Mouse (Mus musculus): ENCODE measurements around the gene Ccl28.
"Not testable (repeated sequence)": the region's sequence is repeated elsewhere in the genome, so short reads cannot be mapped to it uniquely, and the experiment has no call there.

The Ccl28 gene

GRCm38 (mm10) chr13:119623634-119624033, at the start of gene Ccl28:
Ccl28 (plus strand) TSS chr13:119623819.
- DNase-seq (ENCODE audit: low spot score): no peak

GRCm38 (mm10) chr13:119596321-119597211, 27.1 kb upstream of the Ccl28 start:
- DNase-seq (ENCODE audit: low spot score): not testable (repeated sequence)

GRCm38 (mm10) chr13:119598466-119598865, 25.2 kb upstream of the Ccl28 start:
- not testable (repeated sequence) for DNase-seq (ENCODE audit: low spot score)

- DNase-seq (ENCODE audit: low spot score): peak; percentile 36
Measured at GRCm38 (mm10) chr13:119599066-119599465, 24.6 kb upstream of the Ccl28 start.

GRCm38 (mm10) chr13:119599498-119599897, 24.1 kb upstream of the Ccl28 start:
- not testable (repeated sequence) for DNase-seq (ENCODE audit: low spot score)

GRCm38 (mm10) chr13:119600166-119600565, 23.5 kb upstream of the Ccl28 start:
- peak; percentile 28 for DNase-seq (ENCODE audit: low spot score)

- not testable (repeated sequence) for DNase-seq (ENCODE audit: low spot score)
Measured at GRCm38 (mm10) chr13:119602688-119603331, 20.8 kb upstream of the Ccl28 start.

- not testable (repeated sequence) for DNase-seq (ENCODE audit: low spot score)
Measured at GRCm38 (mm10) chr13:119603890-119604289, 19.7 kb upstream of the Ccl28 start.

GRCm38 (mm10) chr13:119604322-119604721, 19.3 kb upstream of the Ccl28 start:
- DNase-seq (ENCODE audit: low spot score): not testable (repeated sequence)

GRCm38 (mm10) chr13:119618841-119619240, 4.8 kb upstream of the Ccl28 start:
- DNase-seq (ENCODE audit: low spot score): no peak

- no peak for DNase-seq (ENCODE audit: low spot score)
Measured at GRCm38 (mm10) chr13:119619735-119620134, 3.9 kb upstream of the Ccl28 start.

GRCm38 (mm10) chr13:119625952-119626351, 2.3 kb downstream of the Ccl28 start:
- DNase-seq (ENCODE audit: low spot score): not testable (repeated sequence)

- DNase-seq (ENCODE audit: low spot score): peak; percentile 43
Measured at GRCm38 (mm10) chr13:119631482-119632155, 8.0 kb downstream of the Ccl28 start.

GRCm38 (mm10) chr13:119632156-119632548, 8.5 kb downstream of the Ccl28 start:
- DNase-seq (ENCODE audit: low spot score): no peak

- no peak for DNase-seq (ENCODE audit: low spot score)
Measured at GRCm38 (mm10) chr13:119635496-119635895, 11.9 kb downstream of the Ccl28 start.

- no peak for DNase-seq (ENCODE audit: low spot score)
Measured at GRCm38 (mm10) chr13:119637837-119638236, 14.2 kb downstream of the Ccl28 start.

GRCm38 (mm10) chr13:119638449-119638848, 14.8 kb downstream of the Ccl28 start:
- no peak for DNase-seq (ENCODE audit: low spot score)

- DNase-seq (ENCODE audit: low spot score): no peak
Measured at GRCm38 (mm10) chr13:119639302-119639701, 15.7 kb downstream of the Ccl28 start.

- DNase-seq (ENCODE audit: low spot score): no peak
Measured at GRCm38 (mm10) chr13:119640504-119640903, 16.9 kb downstream of the Ccl28 start.

GRCm38 (mm10) chr13:119641145-119641544, 17.5 kb downstream of the Ccl28 start:
- DNase-seq (ENCODE audit: low spot score): no peak

- no peak for DNase-seq (ENCODE audit: low spot score)
Measured at GRCm38 (mm10) chr13:119644769-119645168, 21.1 kb downstream of the Ccl28 start.

GRCm38 (mm10) chr13:119646511-119646910, 22.9 kb downstream of the Ccl28 start:
- DNase-seq (ENCODE audit: low spot score): no peak
